Mouse (Mus musculus): ENCODE results near the gene Rilpl1. TPM values are rescaled to one million over a fixed set of nuclear protein-coding genes. Genes with fewer than 3 reads are reported as not detected.

The Rilpl1 gene
- polyA plus RNA-seq, 1 experiment from 2014 or later: 17.8 TPM

GRCm38 (mm10) chr5:124540905-124541601, 9.9 kb upstream of the Rilpl1 start:
- Histone ChIP-seq H3K4me2 (peak overlapping the region; percentile 75), H3K4me3 (replicated peaks) (peak overlapping the region; percentile 66), H3K9ac (peak overlapping the region; percentile 83), H3K27me3 (peaks cover 6% of the 10 kb centered on the region; the same call in 1 of the 2 replicates), H3K4me1 (peaks cover 19% of the 10 kb centered on the region), H3K9me3 (no peaks in the 10 kb centered on the region), H3K36me3 (replicated peaks) (peaks cover 30% of the 10 kb centered on the region), H3K27ac (peak overlapping the region; percentile 78)
- under 1% methylated on average over 81 of the region's 89 CpGs for WGBS
- peak; percentile 52 for ATAC-seq (ENCODE audit: low FRiP score)

GRCm38 (mm10) chr5:124540383-124540786, 9.2 kb upstream of the Rilpl1 start, which contains the start of gene Tmed2:
Gene Tmed2 (plus strand): TSS chr5:124540695.
- peak; percentile 97 for ATAC-seq (ENCODE audit: low FRiP score)
- Histone ChIP-seq H3K27me3 (peaks cover 10% of the 10 kb centered on the region; the same call in 1 of the 2 replicates), H3K9ac (peak within 1 kb of the TSS; percentile 83), H3K9me3 (no peaks in the 10 kb centered on the region), H3K4me3 (replicated peaks) (peak within 1 kb of the TSS; percentile 66), H3K27ac (peak within 1 kb of the TSS; percentile 78), H3K4me1 (peaks cover 19% of the 10 kb centered on the region), H3K4me2 (peak within 1 kb of the TSS; percentile 75), H3K36me3 (replicated peaks) (peaks cover 24% of the 10 kb centered on the region)
- WGBS: under 1% methylated on average over 35 of the region's 35 CpGs

GRCm38 (mm10) chr5:124539905-124540304, 8.7 kb upstream of the Rilpl1 start:
- peak overlapping the region; percentile 66 for H3K4me3 ChIP-seq (replicated peaks)
- H3K4me1 ChIP-seq: peaks cover 19% of the 10 kb centered on the region
- ATAC-seq (ENCODE audit: low FRiP score): no peak
- H3K27ac ChIP-seq: no peak overlapping the region
- peaks cover 19% of the 10 kb centered on the region for H3K36me3 ChIP-seq (replicated peaks)
- peak overlapping the region; percentile 35 for H3K4me2 ChIP-seq
- peaks cover 10% of the 10 kb centered on the region; the same call in 1 of the 2 replicates for H3K27me3 ChIP-seq
- WGBS: 75% methylated on average over 4 of the region's 4 CpGs
- H3K9ac ChIP-seq: peak overlapping the region; percentile 25; the same call in 1 of the 2 replicates
- H3K9me3 ChIP-seq: no peaks in the 10 kb centered on the region

GRCm38 (mm10) chr5:124538813-124539792, 7.9 kb upstream of the Rilpl1 start:
- Histone ChIP-seq H3K4me1 (peaks cover 19% of the 10 kb centered on the region), H3K36me3 (replicated peaks) (peaks cover 11% of the 10 kb centered on the region), H3K9me3 (no peaks in the 10 kb centered on the region), H3K9ac (no peak overlapping the region), H3K27ac (no peak overlapping the region), H3K4me3 (replicated peaks) (no peak overlapping the region), H3K27me3 (peaks cover 10% of the 10 kb centered on the region; the same call in 1 of the 2 replicates), H3K4me2 (no peak overlapping the region)
- no peak for ATAC-seq (ENCODE audit: low FRiP score)
- WGBS: 76% methylated on average over 16 of the region's 16 CpGs

GRCm38 (mm10) chr5:124536776-124537175, 5.6 kb upstream of the Rilpl1 start:
- peak overlapping the region; percentile 41 for H3K4me2 ChIP-seq
- H3K36me3 ChIP-seq (replicated peaks): no peaks in the 10 kb centered on the region
- no peak overlapping the region for H3K27ac ChIP-seq
- WGBS: 6% methylated on average over 17 of the region's 17 CpGs
- no peak for ATAC-seq (ENCODE audit: low FRiP score)
- no peaks in the 10 kb centered on the region for H3K9me3 ChIP-seq
- H3K9ac ChIP-seq: peak overlapping the region; percentile 12; the same call in 1 of the 2 replicates
- peaks cover 10% of the 10 kb centered on the region; the same call in 1 of the 2 replicates for H3K27me3 ChIP-seq
- peak overlapping the region; percentile 8; the same call in 1 of the 2 replicates for H3K4me3 ChIP-seq (replicated peaks)
- peaks cover 14% of the 10 kb centered on the region for H3K4me1 ChIP-seq

- H3K9ac ChIP-seq: no peak overlapping the region
- WGBS: 70% methylated on average over 5 of the region's 5 CpGs
- H3K9me3 ChIP-seq: no peaks in the 10 kb centered on the region
- ATAC-seq (ENCODE audit: low FRiP score): no peak
- H3K27ac ChIP-seq: no peak overlapping the region
- no peak overlapping the region for H3K4me3 ChIP-seq (replicated peaks)
- H3K27me3 ChIP-seq: peaks cover 10% of the 10 kb centered on the region; the same call in 1 of the 2 replicates
- H3K36me3 ChIP-seq (replicated peaks): no peaks in the 10 kb centered on the region
- no peak overlapping the region for H3K4me2 ChIP-seq
- H3K4me1 ChIP-seq: peaks cover 24% of the 10 kb centered on the region
Measured at GRCm38 (mm10) chr5:124535016-124535415, 3.8 kb upstream of the Rilpl1 start.

GRCm38 (mm10) chr5:124532451-124532850, 1.3 kb upstream of the Rilpl1 start:
- Histone ChIP-seq H3K9me3 (no peaks in the 10 kb centered on the region), H3K27ac (no peak overlapping the region), H3K4me1 (peaks cover 44% of the 10 kb centered on the region), H3K36me3 (replicated peaks) (no peaks in the 10 kb centered on the region), H3K9ac (0 out of 2 replicates have a peak overlapping the region, but pooled peaks have one; percentile 13), H3K27me3 (peaks cover 10% of the 10 kb centered on the region; the same call in 1 of the 2 replicates), H3K4me2 (no peak overlapping the region), H3K4me3 (replicated peaks) (no peak overlapping the region)
- no peak for ATAC-seq (ENCODE audit: low FRiP score)
- WGBS: 32% methylated on average over 7 of the region's 7 CpGs

- Histone ChIP-seq H3K36me3 (replicated peaks) (0 out of 2 replicates have a peak, but pooled peaks cover 3% of the 10 kb centered on the region), H3K27me3 (peaks cover 5% of the 10 kb centered on the region; the same call in 1 of the 2 replicates), H3K4me3 (replicated peaks) (peak overlapping the region; percentile 82), H3K9me3 (no peaks in the 10 kb centered on the region), H3K27ac (peak overlapping the region; percentile 82), H3K4me2 (peak overlapping the region; percentile 74), H3K9ac (peak overlapping the region; percentile 76), H3K4me1 (peaks cover 39% of the 10 kb centered on the region)
- no peak for ATAC-seq (ENCODE audit: low FRiP score)
- WGBS: 9% methylated on average over 14 of the region's 14 CpGs
Measured at GRCm38 (mm10) chr5:124531583-124531930, 366 bp upstream of the Rilpl1 start.

- Histone ChIP-seq H3K4me3 (replicated peaks) (peak overlapping the region; percentile 82), H3K9ac (peak overlapping the region; percentile 76; the same call in 1 of the 2 replicates), H3K4me2 (peak overlapping the region; percentile 74), H3K4me1 (peaks cover 38% of the 10 kb centered on the region), H3K27me3 (no peaks in the 10 kb centered on the region), H3K27ac (peak overlapping the region; percentile 56; the same call in 1 of the 2 replicates), H3K9me3 (no peaks in the 10 kb centered on the region), H3K36me3 (replicated peaks) (0 out of 2 replicates have a peak, but pooled peaks cover 3% of the 10 kb centered on the region)
- ATAC-seq (ENCODE audit: low FRiP score): no peak
- 71% methylated on average over 8 of the region's 8 CpGs for WGBS
Measured at GRCm38 (mm10) chr5:124529697-124530096, 1.5 kb downstream of the Rilpl1 start.

GRCm38 (mm10) chr5:124529191-124529651, 2.0 kb downstream of the Rilpl1 start:
- H3K4me2 ChIP-seq: peak overlapping the region; percentile 74
- H3K27me3 ChIP-seq: no peaks in the 10 kb centered on the region
- peaks cover 38% of the 10 kb centered on the region for H3K4me1 ChIP-seq
- ATAC-seq (ENCODE audit: low FRiP score): no peak
- no peaks in the 10 kb centered on the region for H3K9me3 ChIP-seq
- H3K36me3 ChIP-seq (replicated peaks): 0 out of 2 replicates have a peak, but pooled peaks cover 3% of the 10 kb centered on the region
- H3K4me3 ChIP-seq (replicated peaks): peak overlapping the region; percentile 82
- H3K27ac ChIP-seq: peak overlapping the region; percentile 56
- peak overlapping the region; percentile 47; the same call in 1 of the 2 replicates for H3K9ac ChIP-seq
- whole genome bisulfite sequencing: 42% methylated on average over 8 of the region's 8 CpGs

- no peak for ATAC-seq (ENCODE audit: low FRiP score)
- no peaks in the 10 kb centered on the region for H3K9me3 ChIP-seq
- peak overlapping the region; percentile 56; the same call in 1 of the 2 replicates for H3K27ac ChIP-seq
- H3K36me3 ChIP-seq (replicated peaks): 0 out of 2 replicates have a peak, but pooled peaks cover 4% of the 10 kb centered on the region
- no peaks in the 10 kb centered on the region for H3K27me3 ChIP-seq
- peaks cover 38% of the 10 kb centered on the region for H3K4me1 ChIP-seq
- peak overlapping the region; percentile 82 for H3K4me3 ChIP-seq (replicated peaks)
- peak overlapping the region; percentile 47 for H3K9ac ChIP-seq
- H3K4me2 ChIP-seq: peak overlapping the region; percentile 74
- WGBS: 45% methylated on average over 9 of the region's 9 CpGs
Measured at GRCm38 (mm10) chr5:124528791-124529190, 2.4 kb downstream of the Rilpl1 start.
